Mouse (Mus musculus) lung, postnatal 10 days (tissue): ENCODE data around the gene Abl1.

Experiments
- DNase-seq: peaks from one replicate; pipeline ENCODE4 v3.0.0; 2021

Abl1 gene

GRCm38 (mm10) chr2:31690063-31690462 lies 1.9 kb downstream of the Abl1 start:
- DNase-seq: peak; percentile 22

DNA sequence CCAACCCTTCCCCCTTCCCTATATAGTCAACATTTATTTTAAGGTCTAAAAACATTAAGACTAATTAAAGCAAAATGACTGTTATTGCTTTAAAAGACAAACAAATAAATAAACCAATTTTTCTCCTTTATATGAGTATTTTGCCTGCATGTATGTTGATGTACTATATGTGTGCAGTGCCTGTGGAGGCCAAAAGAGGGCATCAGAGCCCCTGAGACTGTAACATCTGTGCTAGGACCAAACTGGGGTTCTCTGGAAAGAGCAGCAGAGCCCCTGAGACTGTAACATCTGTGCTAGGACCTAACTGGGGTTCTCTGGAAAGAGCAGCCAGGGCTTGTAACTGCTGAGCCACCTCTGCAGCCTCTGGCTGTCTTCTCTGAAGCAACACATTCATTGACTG lies 10.0 kb downstream of the Abl1 start:
- peak; percentile 14 for DNase-seq

DNA sequence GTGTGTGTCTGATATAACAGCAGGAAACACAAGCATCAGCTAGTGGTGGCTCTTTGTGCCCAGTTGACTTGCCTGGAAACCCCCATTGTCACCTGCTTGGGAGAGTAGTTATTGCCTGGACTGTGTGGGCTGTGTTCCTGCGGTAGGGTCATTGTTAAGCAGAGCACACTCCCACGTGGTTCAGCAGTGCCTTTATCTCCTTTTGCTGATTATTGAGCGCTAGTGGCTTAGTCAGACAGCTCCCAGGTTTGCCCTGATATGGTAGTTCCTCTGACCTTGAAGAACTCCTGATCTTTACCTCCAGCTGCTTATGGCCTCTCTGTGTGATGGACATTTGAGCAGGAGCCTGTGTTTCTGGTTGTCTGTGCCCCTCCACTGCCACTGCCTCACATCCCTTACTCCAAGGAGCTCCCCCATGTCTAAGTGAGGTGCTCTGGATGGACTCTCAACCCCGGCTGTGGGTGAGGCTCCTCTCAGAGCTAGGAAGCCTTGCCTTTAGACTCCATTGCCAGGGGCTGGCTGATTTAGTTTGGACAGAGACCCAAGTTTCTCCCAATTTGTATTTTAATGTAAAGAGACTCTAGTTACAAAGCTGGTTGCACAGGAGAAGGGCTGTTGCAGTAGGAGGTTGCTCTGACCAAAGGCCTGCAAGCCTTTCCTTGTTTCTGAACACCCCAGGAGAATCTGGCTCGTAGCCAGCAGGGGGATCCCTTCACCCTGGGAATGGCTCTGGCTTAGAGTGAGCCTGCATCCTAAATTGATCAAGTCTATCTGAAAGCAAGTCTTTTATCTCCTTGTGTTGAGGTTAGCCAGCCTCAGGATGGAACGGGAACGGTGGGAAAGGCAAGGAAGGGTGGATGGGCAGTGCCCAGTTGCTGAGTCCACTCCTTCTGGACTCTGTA lies 12.6 kb downstream of the Abl1 start:
- no peak for DNase-seq

DNA sequence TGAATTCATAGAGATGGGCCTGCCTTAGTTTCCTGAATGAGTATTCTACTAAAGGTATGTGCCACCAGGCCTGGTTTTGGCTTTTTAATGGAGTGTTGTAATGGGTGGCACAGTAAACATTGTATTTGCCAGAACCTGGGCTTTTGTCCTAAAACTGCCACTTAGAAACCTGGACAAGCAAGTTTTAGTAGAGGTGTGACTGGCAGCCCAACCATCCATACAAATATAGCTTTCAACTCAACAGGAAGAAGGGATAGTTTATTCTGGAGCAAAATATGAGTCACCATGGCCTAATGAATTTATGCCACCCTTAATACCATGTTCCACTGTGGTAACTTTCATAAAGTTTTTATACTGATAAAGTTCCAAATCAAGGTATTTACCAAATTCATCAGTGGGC lies 15.1 kb downstream of the Abl1 start:
- DNase-seq: peak; percentile 27

DNA sequence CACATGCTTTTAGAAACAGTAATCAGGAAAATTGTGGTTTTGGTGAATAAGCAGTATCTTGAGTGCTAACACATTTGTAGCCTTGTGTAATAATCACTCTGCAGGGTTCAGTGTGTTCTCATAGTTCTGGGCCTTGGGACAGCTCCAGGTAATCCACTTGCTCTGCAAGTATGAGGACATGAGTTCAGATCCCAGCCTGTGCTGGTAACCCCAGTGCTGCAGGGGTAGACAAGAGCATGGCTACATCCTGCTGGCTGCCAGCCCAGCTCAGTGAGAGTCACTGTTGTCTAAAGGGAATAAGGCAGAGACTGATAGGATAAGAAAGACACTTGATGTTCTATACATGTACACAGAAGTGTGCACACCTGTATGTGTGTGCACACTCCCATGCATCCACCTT lies 17.7 kb downstream of the Abl1 start:
- DNase-seq: no peak

DNA sequence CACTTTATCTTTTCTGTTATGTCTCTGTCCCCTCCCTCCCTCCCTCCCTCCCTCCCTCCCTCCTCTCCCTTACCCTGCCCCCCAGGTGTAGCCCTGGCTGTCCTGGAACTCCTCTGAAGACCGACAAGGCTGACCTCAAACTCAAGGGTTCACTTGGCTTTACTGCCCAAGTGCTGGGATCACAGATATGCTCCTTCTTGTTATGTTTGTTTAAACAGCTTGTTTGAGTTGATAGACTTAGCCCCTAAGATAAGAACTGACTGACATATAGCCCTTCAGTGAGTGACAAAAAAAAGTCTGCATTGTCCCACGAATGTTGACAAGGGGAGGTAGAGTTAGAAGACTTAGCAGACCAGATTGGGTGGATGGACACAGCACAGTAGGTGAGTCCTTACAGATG lies 18.4 kb downstream of the Abl1 start:
- no peak for DNase-seq

DNA sequence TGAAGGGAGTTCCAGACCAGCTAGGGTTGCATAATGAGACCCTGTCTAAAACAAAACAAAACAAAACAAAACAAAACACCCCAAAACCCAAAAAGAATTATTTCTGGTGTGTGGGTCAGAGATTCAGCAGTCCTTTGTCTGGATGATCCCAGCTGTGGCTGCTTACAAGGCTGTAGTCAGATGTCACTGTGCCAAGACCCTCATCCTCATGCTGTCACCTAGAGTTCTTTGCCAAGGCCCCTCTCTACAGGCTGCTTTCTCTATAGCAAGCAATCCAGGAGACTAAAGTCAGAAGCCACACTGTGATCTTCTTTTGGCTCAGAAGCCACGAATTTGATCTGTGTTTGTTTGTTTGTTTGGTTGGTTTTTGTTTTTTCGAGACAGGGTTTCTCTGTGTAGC lies 24.5 kb downstream of the Abl1 start:
- DNase-seq: no peak

GRCm38 (mm10) chr2:31713813-31714212 lies 25.6 kb downstream of the Abl1 start:
- DNase-seq: no peak

GRCm38 (mm10) chr2:31714780-31715179 lies 26.6 kb downstream of the Abl1 start:
- no peak for DNase-seq

- DNase-seq: no peak
These were observed 27.8 kb downstream of the Abl1 start for GRCm38 (mm10) chr2:31715985-31716384.

- DNase-seq: no peak
These were observed 31.2 kb downstream of the Abl1 start for GRCm38 (mm10) chr2:31719202-31719880.

GRCm38 (mm10) chr2:31719944-31720343 lies 31.8 kb downstream of the Abl1 start:
- no peak for DNase-seq

DNA sequence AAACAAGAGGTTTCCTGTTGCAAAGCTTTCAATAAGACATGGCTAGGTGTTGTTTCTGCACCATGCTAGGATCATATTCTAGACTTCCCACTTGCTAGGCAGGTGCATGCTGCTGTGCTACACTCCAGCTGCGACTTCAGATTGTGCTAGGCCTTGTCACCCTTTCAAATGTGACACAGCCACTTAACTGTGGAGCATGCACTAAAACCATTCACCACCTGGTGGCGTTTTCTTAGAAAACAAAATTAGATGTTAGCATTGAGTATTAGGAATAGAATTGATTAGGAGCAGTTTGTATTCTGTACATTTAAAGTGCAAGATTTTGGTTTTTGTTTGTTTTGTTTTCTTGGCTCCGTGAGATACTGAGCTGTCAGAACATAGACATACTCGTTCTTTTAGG lies 32.6 kb downstream of the Abl1 start:
- DNase-seq: peak; percentile 32

GRCm38 (mm10) chr2:31724730-31725490 lies 36.7 kb downstream of the Abl1 start:
- no peak for DNase-seq

GRCm38 (mm10) chr2:31727576-31728277 lies 39.6 kb downstream of the Abl1 start:
- DNase-seq: no peak

DNA sequence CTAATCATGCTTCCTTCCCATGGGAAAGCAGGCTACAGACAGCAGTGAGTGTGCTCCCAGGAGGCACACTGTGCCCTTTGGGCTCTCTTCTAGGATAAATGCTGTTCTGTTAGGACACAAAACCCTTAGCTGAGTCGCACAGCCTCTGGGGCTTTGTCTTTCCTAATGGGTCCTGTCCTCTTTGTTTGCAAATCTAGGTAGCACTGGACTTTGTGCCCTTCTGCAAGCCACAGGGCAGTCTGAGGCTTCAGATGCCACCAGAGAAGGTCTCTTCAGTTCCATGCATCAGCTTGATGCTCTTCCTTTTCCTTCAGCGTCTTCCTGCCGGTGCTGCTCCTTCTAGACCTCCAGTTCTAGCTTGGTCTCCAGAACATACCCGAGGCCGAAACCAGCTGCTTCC lies 42.5 kb downstream of the Abl1 start:
- no peak for DNase-seq

GRCm38 (mm10) chr2:31732497-31732896 lies 44.3 kb downstream of the Abl1 start:
- no peak for DNase-seq

DNA sequence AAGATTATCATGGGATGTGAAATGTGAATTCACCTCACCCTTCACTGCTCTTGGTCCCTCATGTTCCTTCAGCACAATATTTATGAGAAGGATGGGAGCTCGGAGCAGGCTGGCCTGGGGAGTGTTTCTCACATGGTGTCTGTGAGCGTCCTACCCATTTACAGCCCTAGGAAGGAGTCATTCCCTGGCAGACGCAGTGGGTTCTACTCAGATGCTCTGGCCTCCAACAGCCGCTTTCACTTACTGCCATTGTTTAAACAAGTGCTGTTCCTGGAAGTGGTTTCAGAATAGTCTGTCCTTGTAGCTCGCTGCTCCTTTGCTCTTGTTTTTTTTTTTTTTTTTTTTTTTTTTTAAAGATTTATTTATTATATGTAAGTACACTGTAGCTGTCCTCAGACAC lies 45.4 kb downstream of the Abl1 start:
- DNase-seq: peak; percentile 51

DNA sequence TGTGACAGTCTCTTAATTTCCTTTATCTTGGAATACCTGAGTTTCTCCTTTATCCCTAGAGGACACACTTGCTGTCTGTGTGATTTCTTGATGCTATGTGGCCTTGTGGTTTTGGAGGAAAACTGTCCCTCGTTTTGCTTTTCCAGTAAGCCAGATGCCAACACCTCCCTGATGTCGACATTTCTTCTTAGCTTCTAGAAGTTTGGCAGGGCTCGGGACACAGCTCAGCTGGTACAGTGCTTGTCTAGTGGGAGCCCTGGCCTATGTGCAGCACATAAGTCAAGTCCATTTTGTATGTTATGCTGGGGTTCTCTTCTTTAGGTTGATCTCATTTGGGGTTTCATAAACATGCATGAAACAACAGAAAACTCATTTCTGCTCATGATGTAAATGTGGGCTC lies 50.9 kb downstream of the Abl1 start:
- DNase-seq: peak; percentile 54

DNA sequence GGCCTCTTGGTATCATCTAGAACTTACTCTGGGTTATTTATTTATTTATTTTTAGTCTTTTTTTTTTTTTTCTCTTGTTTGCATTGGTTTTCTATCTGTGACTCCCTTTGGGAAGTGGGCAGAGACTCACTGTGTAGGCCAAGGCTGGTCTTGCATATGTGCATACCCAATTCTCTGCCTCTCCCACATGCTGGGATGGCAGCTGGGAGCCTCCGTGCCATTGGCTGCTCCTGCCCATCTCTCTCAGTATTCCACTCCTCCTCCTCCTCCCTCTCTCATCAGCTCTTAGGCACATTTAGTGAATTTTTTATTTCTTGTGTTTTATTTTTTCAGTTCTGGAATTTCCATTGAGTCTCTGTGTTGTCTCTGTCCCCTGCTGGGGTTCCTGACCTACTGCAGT lies 53.6 kb downstream of the Abl1 start:
- no peak for DNase-seq

DNA sequence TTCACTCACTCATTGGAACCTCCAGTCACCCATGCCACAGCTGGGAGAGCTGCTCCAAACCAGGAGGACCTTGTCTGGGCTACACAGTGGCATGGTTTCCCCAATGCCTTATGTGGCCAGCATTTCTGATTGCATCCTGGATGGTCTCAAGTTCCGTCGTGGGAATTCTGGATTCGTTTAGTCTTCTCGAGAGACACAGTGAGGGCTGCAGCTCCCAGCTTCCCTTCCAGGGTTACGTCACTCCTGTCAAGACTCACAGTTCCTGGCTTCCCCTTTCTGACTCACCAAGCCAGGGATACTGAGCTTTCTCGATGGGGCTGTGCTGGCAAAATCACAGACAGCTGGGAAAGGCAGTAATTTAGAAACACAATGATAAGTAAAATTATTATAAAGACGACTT lies 54.0 kb downstream of the Abl1 start:
- peak; percentile 63 for DNase-seq

- no peak for DNase-seq
These were observed 57.6 kb downstream of the Abl1 start for GRCm38 (mm10) chr2:31745741-31746243.

DNA sequence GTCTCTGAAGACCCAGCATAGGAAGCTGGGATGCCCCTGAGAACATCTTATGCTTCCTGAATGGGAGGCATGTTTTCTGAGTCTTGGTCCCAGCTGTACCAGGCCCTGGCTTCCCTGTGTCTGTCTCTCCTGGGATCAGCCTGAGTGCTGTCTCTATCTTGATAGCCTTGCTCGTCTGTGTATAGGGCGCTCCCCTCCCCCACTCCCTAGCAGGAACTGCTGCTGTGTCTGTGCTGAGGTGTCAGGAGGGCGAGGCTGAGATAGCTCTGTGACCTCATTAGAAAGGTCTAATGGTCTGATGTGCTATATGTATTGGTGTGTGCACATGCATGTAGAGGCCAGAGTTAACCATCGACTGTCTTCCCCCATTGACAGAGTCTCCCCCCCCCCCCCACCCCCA lies 58.7 kb downstream of the Abl1 start:
- DNase-seq: no peak
